Mouse (Mus musculus) heart, adult 2 months (tissue): ENCODE results near the gene Pkd1l1. TPM values are rescaled to one million over a fixed set of nuclear protein-coding genes. Genes with fewer than 3 reads are reported as not detected.

Source experiments
- DNase-seq, 2 experiments: peaks; one replicate each; pipeline ENCODE4 v3.0.0; 2021
- H3K27ac ChIP-seq: fragments of 200-600 bp; 2 replicates; pipeline ENCODE4 v1.8.1; 2022
- H3K27me3 ChIP-seq: fragments of 200-500 bp; 2 replicates; pipeline ENCODE4 v1.6.1; 2012; ENCODE audit warnings: mild to moderate bottlenecking, low read length, inconsistent platforms, mixed read lengths; ENCODE audit not compliant: control insufficient read depth, insufficient read depth
- H3K36me3 ChIP-seq: fragments of 200-500 bp; 2 replicates; pipeline ENCODE4 v1.6.1; 2012; ENCODE audit warnings: low read length, inconsistent platforms; ENCODE audit not compliant: control insufficient read depth, insufficient read depth
- H3K4me1 ChIP-seq: fragments of 200-500 bp; 2 replicates; pipeline ENCODE4 v1.6.1; 2011; ENCODE audit warnings: low read length; ENCODE audit not compliant: control insufficient read depth, insufficient read depth
- H3K4me3 ChIP-seq: fragments of 200-600 bp; 2 replicates; pipeline ENCODE4 v1.8.1; 2022
- H3K79me2 ChIP-seq: fragments of 200-500 bp; replicated peaks from 2 replicates; pipeline ENCODE4 v1.6.1; 2012; ENCODE audit warnings: mild to moderate bottlenecking, inconsistent platforms, low read length, moderate library complexity, mixed read lengths; ENCODE audit not compliant: control insufficient read depth, insufficient read depth
- H3K9ac ChIP-seq: fragments of 200-500 bp; 2 replicates; pipeline ENCODE4 v1.6.1; 2012; ENCODE audit warnings: low read depth, mild to moderate bottlenecking, control low read depth, inconsistent platforms, low read length, mixed read lengths
- CTCF ChIP-seq: fragments of 200-600 bp; IDR thresholded peaks from 2 replicates; pipeline ENCODE4 v1.8.1; 2022; ENCODE audit warnings: antibody characterized with exemption, mild to moderate bottlenecking, moderate library complexity
- EP300 ChIP-seq: fragments of 200-500 bp; IDR thresholded peaks from 2 replicates; pipeline ENCODE4 v1.6.1; 2011; ENCODE audit warnings: low read depth, low read length, control low read depth; ENCODE audit not compliant: insufficient read depth
- POLR2A ChIP-seq: fragments of 200-500 bp; IDR thresholded peaks from 2 replicates; pipeline ENCODE4 v1.6.1; 2011; ENCODE audit warnings: mild to moderate bottlenecking, low read depth, low read length, control low read depth; ENCODE audit not compliant: insufficient read depth
- WGBS: fragments of 180-500 bp; shearing (Covaris S2); methylation state at CpG from one replicate; pipeline ENCODE4 v1.1.7; 2018; 5-methylcytosine and 5-hydroxymethylcytosine counted together
- intact Hi-C: fragments of 180-260 bp; cut with DNase I; formaldehyde crosslinking; loops from one replicate; pipeline ENCODE4 v1.15.1; 2025
- polyA plus RNA-seq: library from polyadenylated mRNA; depleted of rRNA; stranded (reverse); fragments of >200 nt; gene quantifications from 2 replicates; pipeline ENCODE4 v1.2.3, GENCODE M21; 2012
- total RNA-seq, 2 experiments: library from RNA; stranded (reverse); gene quantifications; 2 replicates each; pipeline ENCODE4 v1.2.3; 2021

The Pkd1l1 gene
- total and polyA plus RNA-seq, 3 experiments: 0.25 to 0.27 TPM; not detected in 1

DNA sequence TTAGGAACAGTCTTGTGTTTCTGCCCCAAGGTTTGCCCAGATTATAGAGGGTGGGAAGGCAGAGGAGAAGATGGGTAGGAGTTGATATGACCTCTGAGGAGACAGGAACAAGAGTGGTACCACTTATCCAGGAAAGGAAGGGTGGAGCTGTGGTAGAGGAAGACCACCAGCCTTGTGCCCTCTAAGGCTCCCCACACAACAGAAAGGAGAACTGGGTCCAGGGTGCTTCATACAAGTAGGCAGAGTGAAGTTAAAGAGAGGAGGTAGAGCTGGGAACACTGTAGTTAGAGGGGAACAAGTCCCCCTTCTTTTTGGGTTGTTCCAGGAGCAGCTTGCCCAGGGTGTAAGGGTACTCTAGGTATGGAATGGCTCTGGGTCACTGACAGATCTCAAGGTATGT, 125.0 kb downstream of the Pkd1l1 start:
- no peaks in the 10 kb centered on the region for H3K4me1 ChIP-seq
- no peaks in the 10 kb centered on the region for H3K27me3 ChIP-seq
- H3K36me3 ChIP-seq: no peaks in the 10 kb centered on the region
- no peak overlapping the region for H3K4me3 ChIP-seq
- intact Hi-C loops: no loop called here
- no peaks in the 10 kb centered on the region for H3K79me2 ChIP-seq
- H3K27ac ChIP-seq: no peak overlapping the region
- DNase-seq: no peak
- H3K9ac ChIP-seq: no peak overlapping the region
- TF ChIP-seq POLR2A (no peak), CTCF (no peak), EP300 (no peak)

DNA sequence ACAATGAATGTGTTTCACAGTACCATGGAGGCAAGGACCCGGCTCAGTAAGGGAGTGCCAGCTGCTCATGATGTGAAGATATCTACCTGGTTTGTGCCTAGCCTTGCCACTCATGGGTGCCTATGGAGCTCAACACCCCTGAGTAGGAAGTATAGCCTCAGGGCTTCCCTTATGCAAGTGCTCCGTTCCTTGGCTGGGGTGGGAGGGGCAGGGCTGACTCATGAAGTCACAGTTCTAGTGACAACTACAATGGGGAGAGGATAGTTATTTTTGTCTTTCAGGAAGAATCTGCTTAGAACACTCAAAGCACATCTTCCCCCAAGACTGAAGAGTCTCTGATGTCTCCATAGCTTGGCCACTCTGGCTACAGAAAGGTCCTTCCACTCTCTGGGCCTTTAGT, 125.4 kb downstream of the Pkd1l1 start:
- 61% methylated on average over 2 of the region's 2 CpGs for WGBS
- H3K4me3 ChIP-seq: no peak overlapping the region
- DNase-seq: no peak
- H3K27me3 ChIP-seq: no peaks in the 10 kb centered on the region
- no peaks in the 10 kb centered on the region for H3K4me1 ChIP-seq
- no peak overlapping the region for H3K27ac ChIP-seq
- H3K9ac ChIP-seq: no peak overlapping the region
- no peak for TF ChIP-seq EP300
- TF ChIP-seq POLR2A: no peak
- no peak for TF ChIP-seq CTCF
- H3K79me2 ChIP-seq: no peaks in the 10 kb centered on the region
- no peaks in the 10 kb centered on the region for H3K36me3 ChIP-seq
- intact Hi-C loops: no loop called here

DNA sequence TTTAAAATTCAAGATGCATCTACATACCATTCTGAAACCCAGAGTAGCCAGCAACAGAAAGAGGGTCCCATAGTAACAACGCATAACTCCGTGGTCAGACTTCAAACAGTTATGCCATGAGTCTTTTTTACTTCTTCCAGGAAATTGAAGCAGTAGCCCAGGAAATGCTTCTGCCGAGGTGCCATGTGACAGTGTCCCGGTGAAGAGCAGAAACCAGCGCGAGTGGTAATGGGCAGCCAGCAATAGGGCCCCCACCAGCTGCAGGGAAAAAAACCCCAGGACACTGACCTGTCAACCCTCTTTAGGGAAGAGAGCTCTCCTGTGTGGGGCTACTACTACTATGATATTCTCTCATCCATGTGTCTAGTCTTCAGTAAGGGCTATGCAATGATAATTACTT, 136.9 kb downstream of the Pkd1l1 start:
- TF ChIP-seq POLR2A (no peak), EP300 (no peak), CTCF (no peak)
- H3K27ac ChIP-seq: no peak overlapping the region
- H3K4me1 ChIP-seq: no peaks in the 10 kb centered on the region
- no peak overlapping the region for H3K9ac ChIP-seq
- 94% methylated on average over 6 of the region's 6 CpGs for WGBS
- no peak for DNase-seq
- no peak overlapping the region for H3K4me3 ChIP-seq
- H3K27me3 ChIP-seq: no peaks in the 10 kb centered on the region
- no peaks in the 10 kb centered on the region for H3K79me2 ChIP-seq
- intact Hi-C loops: no loop called here
- no peaks in the 10 kb centered on the region for H3K36me3 ChIP-seq

DNA sequence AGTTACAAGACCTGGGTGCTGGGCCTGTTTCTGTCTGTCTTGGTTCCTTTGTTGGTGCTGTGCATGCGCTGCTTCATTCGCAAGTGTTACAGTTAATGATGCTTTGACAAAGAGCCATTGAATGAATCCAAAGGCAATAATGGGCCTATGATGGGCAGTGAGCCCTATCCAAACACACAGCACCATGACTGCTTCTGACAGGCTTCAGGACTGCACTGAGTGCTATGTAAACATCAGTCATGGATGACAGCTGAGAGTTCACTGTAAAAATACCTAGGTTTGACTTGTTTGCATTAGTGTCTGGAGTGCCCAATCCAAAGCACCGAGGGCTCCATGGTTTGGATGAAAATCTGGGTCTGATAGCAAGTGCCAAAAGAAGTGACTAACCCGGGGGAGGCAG, 138.9 kb downstream of the Pkd1l1 start:
- 83% methylated on average over 4 of the region's 4 CpGs for WGBS
- intact Hi-C loops: no loop called here
- H3K27ac ChIP-seq: no peak overlapping the region

DNA sequence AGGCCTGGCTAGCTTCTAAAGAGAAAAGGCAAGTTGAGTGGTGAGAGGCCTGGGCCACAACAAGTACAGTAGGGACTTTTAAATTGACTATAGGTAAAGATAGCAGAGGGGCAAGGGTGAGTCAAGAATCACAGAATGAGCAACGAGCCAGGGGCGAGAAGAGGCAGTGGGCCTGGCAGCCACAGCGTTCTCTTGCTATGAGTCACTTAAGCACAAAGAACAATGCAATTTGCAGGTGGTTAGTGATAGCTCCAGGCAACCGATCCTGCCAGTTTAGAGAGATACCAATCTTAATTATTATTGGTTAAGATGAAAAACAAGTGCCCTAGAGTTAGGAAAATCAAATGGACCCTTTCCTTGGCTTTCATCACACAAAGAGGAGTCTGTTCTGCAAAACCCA, 142.5 kb downstream of the Pkd1l1 start:
- intact Hi-C loops: no loop called here
- no peak overlapping the region for H3K9ac ChIP-seq
- H3K4me3 ChIP-seq: no peak overlapping the region
- H3K4me1 ChIP-seq: no peaks in the 10 kb centered on the region
- H3K36me3 ChIP-seq: no peaks in the 10 kb centered on the region
- H3K79me2 ChIP-seq: no peaks in the 10 kb centered on the region
- H3K27me3 ChIP-seq: no peaks in the 10 kb centered on the region
- WGBS: 74% methylated on average over 4 of the region's 4 CpGs
- DNase-seq: no peak
- no peak overlapping the region for H3K27ac ChIP-seq
- TF ChIP-seq EP300: no peak
- TF ChIP-seq CTCF: no peak
- TF ChIP-seq POLR2A: no peak

More for the DNA sequence above, 138.9 kb downstream of the Pkd1l1 start:
- no peak for TF ChIP-seq EP300
- TF ChIP-seq CTCF: no peak
- TF ChIP-seq POLR2A: no peak
- no peak overlapping the region for H3K9ac ChIP-seq
- H3K36me3 ChIP-seq: no peaks in the 10 kb centered on the region
- H3K27me3 ChIP-seq: no peaks in the 10 kb centered on the region
- H3K4me1 ChIP-seq: no peaks in the 10 kb centered on the region
- no peak overlapping the region for H3K4me3 ChIP-seq
- DNase-seq: no peak
- H3K79me2 ChIP-seq: no peaks in the 10 kb centered on the region

GRCm38 (mm10) chr11:8829561-8829960, 143.5 kb downstream of the Pkd1l1 start:
- WGBS: 98% methylated on average over 3 of the region's 3 CpGs

More at GRCm38 (mm10) chr11:8829561-8829960, 143.5 kb downstream of the Pkd1l1 start:
- H3K4me3 ChIP-seq: no peak overlapping the region
- H3K9ac ChIP-seq: no peak overlapping the region
- no peaks in the 10 kb centered on the region for H3K27me3 ChIP-seq
- no peaks in the 10 kb centered on the region for H3K4me1 ChIP-seq
- DNase-seq: no peak
- no peak overlapping the region for H3K27ac ChIP-seq
- no peaks in the 10 kb centered on the region for H3K79me2 ChIP-seq
- TF ChIP-seq EP300 (no peak), CTCF (no peak), POLR2A (no peak)
- intact Hi-C loops: no loop called here
- no peaks in the 10 kb centered on the region for H3K36me3 ChIP-seq
